Mouse (Mus musculus): ENCODE measurements around the gene Gas2l1.

GRCm38 (mm10) chr11:5040585-5040984 lies 24.5 kb downstream of the Gas2l1 start:
- no peak for TF ChIP-seq CTCF (conservative IDR thresholded peaks at IDR 0.05; ENCODE audit: low read length)
- TF ChIP-seq POU5F1 (IDR thresholded peaks at IDR 0.05; ENCODE audit: borderline replicate concordance, low read length) = no peak
